Comparison of ENCODE assay signal across 8 mouse cellular contexts in the genomic region with DNA sequence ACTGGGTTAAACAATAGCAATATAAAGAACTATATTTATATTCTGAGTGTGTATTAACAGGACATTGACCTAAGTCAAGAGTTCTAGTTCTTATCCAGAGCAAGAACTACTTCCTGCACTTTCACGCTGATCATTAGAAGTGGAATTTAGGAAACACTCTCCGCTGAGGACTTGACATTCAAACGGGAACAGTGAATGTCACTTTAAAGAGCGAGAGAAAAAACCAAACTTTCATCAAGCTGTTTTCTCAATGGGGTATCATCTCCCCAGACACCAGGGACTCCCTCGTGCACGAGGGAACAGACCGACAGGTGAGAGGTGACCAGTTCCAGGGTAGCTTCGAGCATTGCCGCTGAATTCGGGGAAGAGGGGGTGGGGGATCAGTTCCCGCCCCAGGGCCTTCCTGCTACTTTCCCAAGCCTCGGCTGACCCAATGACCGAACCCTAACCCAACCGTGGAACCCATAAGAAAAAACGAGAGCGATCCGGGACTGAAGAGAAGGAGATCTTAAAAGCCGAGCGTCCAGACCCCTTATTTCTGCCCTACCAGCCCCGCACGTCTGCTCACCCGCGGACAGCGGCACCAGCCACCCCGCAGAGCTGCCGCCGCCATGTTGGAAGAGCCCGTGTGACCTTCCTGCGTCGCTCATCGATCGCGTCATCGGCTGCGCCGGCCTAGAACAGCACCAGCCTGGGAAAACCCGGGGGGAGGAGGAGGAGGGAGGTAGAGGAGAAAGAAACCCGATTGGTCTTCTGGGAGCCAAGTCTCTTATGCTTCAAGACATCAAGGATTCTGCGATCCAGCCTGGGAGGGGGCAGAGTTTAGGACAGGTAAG. TPM values are rescaled to one million over a fixed set of nuclear protein-coding genes. Genes with fewer than 3 reads are reported as not detected.
DNase-seq lines count a peak whose midpoint lies in the region; ATAC-seq and TF ChIP-seq lines count a peak whose summit lies in the region.

A gene (minus strand): TSS at position 639 of the 836 bp plus-strand sequence.

- TF ChIP-seq CTCF in lung, postnatal 0 days (IDR thresholded peaks at IDR 0.05), result no peak

- no peak for TF ChIP-seq EP300 in lung, postnatal 0 days (IDR thresholded peaks at IDR 0.05)

- peaks cover 8% of the 10 kb centered on the region for H3K4me1 ChIP-seq in hindbrain, embryonic 10.5 days (replicated peaks)
- H3K4me1 ChIP-seq in lung, postnatal 0 days (ENCODE audit: insufficient read depth, low read depth, low read length), result no peaks in the 10 kb centered on the region

- peak within 1 kb of the TSS; percentile 89 for H3K27ac ChIP-seq in hindbrain, embryonic 10.5 days
- peak within 1 kb of the TSS; percentile 51 for H3K27ac ChIP-seq in lung, postnatal 0 days (ENCODE audit: low read length)

- under 1% methylated on average over 39 of the region's 39 CpGs for WGBS in hindbrain, embryonic 10.5 days
- WGBS in lung, postnatal 0 days, result under 1% methylated on average over 39 of the region's 39 CpGs

- DNase-seq in MN1 (ENCODE audit: low spot score), result peak; percentile 99
- DNase-seq in cerebellum, adult 9-10 months, result peak; percentile 96
- peak; percentile 94 for DNase-seq in hindbrain, embryonic 10.5 days (ENCODE audit: low spot score)
- peak; percentile 97 for DNase-seq in layer of hippocampus, adult 9-11 months
- DNase-seq in lung, postnatal 0 days (ENCODE audit: low spot score), result peak; percentile 97
- DNase-seq in ovary, postnatal 14 days (ENCODE audit: low spot score), result peak; percentile 95
- DNase-seq in thymus, postnatal 14 days, result peak; percentile 95

- H3K4me2 ChIP-seq in lung, postnatal 0 days (replicated peaks; ENCODE audit: low read depth, low read length), result peak within 1 kb of the TSS; percentile 73

- H3K4me3 ChIP-seq in hindbrain, embryonic 10.5 days, result peak within 1 kb of the TSS; percentile 87
- peak within 1 kb of the TSS; percentile 80 for H3K4me3 ChIP-seq in lung, postnatal 0 days (ENCODE audit: low read depth, low read length)

- H3K9me3 ChIP-seq in hindbrain, embryonic 10.5 days, result no peaks in the 10 kb centered on the region
- no peaks in the 10 kb centered on the region for H3K9me3 ChIP-seq in lung, postnatal 0 days (ENCODE audit: low read length)

- peak within 1 kb of the TSS; percentile 81 for H3K9ac ChIP-seq in lung, postnatal 0 days (replicated peaks; ENCODE audit: low read depth)

- peaks cover 35% of the 10 kb centered on the region for H3K36me3 ChIP-seq in hindbrain, embryonic 10.5 days
- H3K36me3 ChIP-seq in lung, postnatal 0 days (ENCODE audit: insufficient read depth, low read length), result peaks cover 5% of the 10 kb centered on the region; the same call in 1 of the 2 replicates

- ATAC-seq in frontal cortex, adult (ENCODE audit: low TSS enrichment), result peak; percentile 96
- peak; percentile 99 for ATAC-seq in lung, postnatal 0 days

- no peaks in the 10 kb centered on the region for H3K27me3 ChIP-seq in hindbrain, embryonic 10.5 days (ENCODE audit: insufficient read depth, poor library complexity, severe bottlenecking)
- no peaks in the 10 kb centered on the region for H3K27me3 ChIP-seq in lung, postnatal 0 days (replicated peaks; ENCODE audit: insufficient read depth, low read length)

RNA-seq across cellular contexts. Expression of the gene that starts here (rescaled TPM):
- 60.6 and 67.2 TPM in 2 replicates for polyA plus RNA-seq in hindbrain, embryonic 10.5 days (2016; fragmentation: Nextera tagmentation; extraction: Ambion mirVana)
- polyA plus RNA-seq in lung, postnatal 0 days (2015; fragmentation: Nextera tagmentation; extraction: Ambion mirVana), result 30.7 and 36.1 TPM in 2 replicates

Comparison
In these comparisons a context has a peak if more than half of its experiments do, and no peak if none do; other contexts are left out.
1. Peak in every context shown above with its lines: DNase-seq, ATAC-seq, H3K4me3 ChIP-seq and H3K27ac ChIP-seq.